Mouse (Mus musculus) adrenal gland (tissue): Measurements from ENCODE around the gene Pom121l2.

Source experiments
- intact Hi-C: fragments of 180-260 bp; cut with DNase I; formaldehyde crosslinking; loops from one replicate; pipeline ENCODE4 v1.15.1; 2025
- long read RNA-seq, 2 experiments: library from polyadenylated mRNA; unstranded; transcript quantifications; one replicate each; pipeline ENCODE4 v2.0.0; 2020; ENCODE audit warnings: borderline replicate concordance in 1 of 2; ENCODE audit not compliant: insufficient replicate concordance in 1 of 2

Gene Pom121l2
- long read RNA-seq, experiment 1 = 0 reads
- long read RNA-seq, experiment 2 = 0 reads

GRCm38 (mm10) chr13:21980981-21981802, at the start of gene Pom121l2:
Gene Pom121l2 (plus strand): TSS chr13:21981194.
- intact Hi-C loops = no loop called here

- intact Hi-C loops = no loop called here
Observed at GRCm38 (mm10) chr13:21931740-21932139, 49.3 kb upstream of the Pom121l2 start.

GRCm38 (mm10) chr13:21933626-21934548, 47.1 kb upstream of the Pom121l2 start:
- intact Hi-C loops = no loop called here

GRCm38 (mm10) chr13:21934982-21935791, 45.8 kb upstream of the Pom121l2 start:
- intact Hi-C loops = no loop called here

- intact Hi-C loops = no loop called here
Observed at GRCm38 (mm10) chr13:21935833-21936232, 45.2 kb upstream of the Pom121l2 start.

GRCm38 (mm10) chr13:21936968-21937367, 44.0 kb upstream of the Pom121l2 start:
- intact Hi-C loops = no loop called here

- intact Hi-C loops = loop anchor here (2.0 to 5.0 kb wide), 4 partner anchors 37 to 1579 kb away; no protein-coding TSS in a partner anchor
Observed at GRCm38 (mm10) chr13:21940213-21940612, 40.8 kb upstream of the Pom121l2 start.

- intact Hi-C loops = loop anchor here (2.0 to 5.0 kb wide), 4 partner anchors 36 to 1578 kb away; no protein-coding TSS in a partner anchor
Observed at GRCm38 (mm10) chr13:21940811-21941321, 40.1 kb upstream of the Pom121l2 start.

- intact Hi-C loops = loop anchor here (5.0 kb wide), 2 partner anchors 34 to 84 kb away; no protein-coding TSS in a partner anchor
Observed at GRCm38 (mm10) chr13:21943644-21944043, 37.4 kb upstream of the Pom121l2 start.

- intact Hi-C loops = loop anchor here (5.0 kb wide), 2 partner anchors 33 to 83 kb away; no protein-coding TSS in a partner anchor
Observed at GRCm38 (mm10) chr13:21944592-21944925, 36.4 kb upstream of the Pom121l2 start.

- intact Hi-C loops = loop anchor here (5.0 kb wide), 2 partner anchors 32 to 82 kb away; no protein-coding TSS in a partner anchor
Observed at GRCm38 (mm10) chr13:21944926-21945740, 35.9 kb upstream of the Pom121l2 start, which contains the start of gene Zfp184. Gene Zfp184 (plus strand): TSS chr13:21945094.

- intact Hi-C loops = no loop called here
Observed at GRCm38 (mm10) chr13:21969269-21969668, 11.7 kb upstream of the Pom121l2 start.

GRCm38 (mm10) chr13:21969816-21970215, 11.2 kb upstream of the Pom121l2 start:
- intact Hi-C loops = no loop called here

- intact Hi-C loops = no loop called here
Observed at GRCm38 (mm10) chr13:21971641-21972040, 9.4 kb upstream of the Pom121l2 start.

GRCm38 (mm10) chr13:21974221-21974725, 6.7 kb upstream of the Pom121l2 start:
- intact Hi-C loops = loop anchor here (1.0 kb wide), 1 partner anchor 55 kb away; no protein-coding TSS in a partner anchor

GRCm38 (mm10) chr13:21974726-21975473, 6.1 kb upstream of the Pom121l2 start:
- intact Hi-C loops = loop anchor here (1.0 to 5.0 kb wide), 2 partner anchors 33 to 54 kb away; no protein-coding TSS in a partner anchor

- intact Hi-C loops = no loop called here
Observed at GRCm38 (mm10) chr13:21981803-21982193, 804 bp downstream of the Pom121l2 start.

- intact Hi-C loops = no loop called here
Observed at GRCm38 (mm10) chr13:21984486-21984885, 3.5 kb downstream of the Pom121l2 start.
